ENCODE assay signal across 20 mouse cellular contexts in the genomic region with DNA sequence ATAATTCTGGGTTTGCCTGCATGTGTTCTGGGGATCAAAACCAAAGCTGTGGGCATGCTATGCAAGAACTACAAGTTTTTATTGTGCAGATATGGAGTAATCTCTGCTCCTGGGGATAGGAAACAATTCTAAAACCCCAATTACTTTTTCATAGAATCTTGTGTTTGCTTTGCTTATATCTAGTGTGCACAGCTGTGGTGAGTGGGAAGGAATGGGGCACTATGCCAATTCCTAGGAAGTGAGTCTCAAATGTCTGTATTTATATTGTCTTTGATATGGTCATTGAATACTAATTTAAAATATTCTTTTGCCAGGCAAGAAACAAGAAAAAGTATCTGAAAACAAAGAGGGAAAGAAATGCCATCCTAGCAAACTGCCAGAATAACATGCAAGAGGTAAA. TPM values are rescaled to one million over a fixed set of nuclear protein-coding genes. Genes with fewer than 3 reads are reported as not detected.
A peak's percentile ranks its signal among the peaks of the same experiment; 100 is the strongest.
DNase-seq lines count a peak whose midpoint lies in the region; ATAC-seq and TF ChIP-seq lines count a peak whose summit lies in the region.
"Had no signal": no experiment of that assay in that cellular context is flagged by ENCODE, and none has a peak within 500 bp of the region (broad histone marks: within the 10 kb centered on the region; RNA-seq: fewer than 3 reads in every experiment).

No protein-coding gene starts in this region.

- TF ChIP-seq EP300 in MEL (IDR thresholded peaks at IDR 0.05; ENCODE audit: low read depth in 1 of 2, low read length in 2 of 2) = 0 out of 4 replicates have a peak, but pooled peaks of 1 of the 2 experiments have one; percentile 18

- H3K27me3 ChIP-seq in MEL (ENCODE audit: control insufficient read depth in 1 of 2, insufficient read depth in 2 of 2, low read length in 2 of 2) = peaks cover 2 to 3% of the 10 kb centered on the region in 2 experiments; a peak in 2 of 4 replicates
- H3K27me3 ChIP-seq in hindbrain, embryonic 13.5 days = no peaks in the 10 kb centered on the region

- no peak overlapping the region for H3K9ac ChIP-seq in MEL (ENCODE audit: control insufficient read depth, low read depth, low read length, poor library complexity, severe bottlenecking)
- H3K9ac ChIP-seq in hindbrain, embryonic 13.5 days = no peak overlapping the region

- no peak overlapping the region for H3K4me3 ChIP-seq in MEL (ENCODE audit: control insufficient read depth in 1 of 2, insufficient read depth in 1 of 2, low read depth in 2 of 2, low read length in 2 of 2)
- no peak overlapping the region for H3K4me3 ChIP-seq in hindbrain, embryonic 13.5 days
- H3K4me3 ChIP-seq: midbrain, embryonic 10.5 days had no signal

- ATAC-seq in hindbrain, embryonic 13.5 days (ENCODE audit: low FRiP score) = no peak
- ATAC-seq: CD4-positive, CD25-positive, alpha-beta regulatory T cell, adult 4 months had no signal

- DNase-seq in layer of hippocampus, adult 11-12 months (ENCODE audit: low spot score) = peak; percentile 22
- no peak for DNase-seq in layer of hippocampus, postnatal 10 days (ENCODE audit: low spot score in 2 of 2)
- DNase-seq in 3T3-L1 (ENCODE audit: low read depth, low spot score) (peak; percentile 27), MEL (ENCODE audit: low read depth, low spot score) (peak; percentile 12)
- DNase-seq in left cerebral cortex, postnatal 14 days (ENCODE audit: low spot score in 2 of 2) = peak; percentile 26 to 45
- no peak for DNase-seq in urinary bladder, postnatal 36 days (ENCODE audit: low spot score in 2 of 2)
- DNase-seq in adrenal gland, postnatal 25 days = no peak
- DNase-seq: adrenal gland, adult 2 months; cerebellum, adult 18-20 months; gastrocnemius, postnatal 14 days; heart, postnatal 36 days; kidney, adult 2 months; kidney, postnatal 36 days; lung, postnatal 36 days; thymus, postnatal 36 days had no signal

- H3K36me3 ChIP-seq in MEL (ENCODE audit: control insufficient read depth in 1 of 2, insufficient read depth in 2 of 2, low read length in 2 of 2) = no peaks in the 10 kb centered on the region
- no peaks in the 10 kb centered on the region for H3K36me3 ChIP-seq in hindbrain, embryonic 13.5 days
- H3K36me3 ChIP-seq: G1E; midbrain, embryonic 10.5 days had no signal

- TF ChIP-seq CTCF in MEL (IDR thresholded peaks at IDR 0.05 in 2 of 3, conservative IDR thresholded peaks at IDR 0.05 in 1 of 3; ENCODE audit: control insufficient read depth in 1 of 3, insufficient read depth in 1 of 3, low read depth in 2 of 3, low read length in 3 of 3, poor library complexity in 1 of 3, severe bottlenecking in 1 of 3) = no peak

- H3K4me1 ChIP-seq in MEL (ENCODE audit: control insufficient read depth in 1 of 2, insufficient read depth in 2 of 2, low read length in 2 of 2) = no peaks in the 10 kb centered on the region
- no peaks in the 10 kb centered on the region for H3K4me1 ChIP-seq in hindbrain, embryonic 13.5 days (replicated peaks)
- H3K4me1 ChIP-seq: midbrain, embryonic 10.5 days had no signal

- TF ChIP-seq RAD21 in MEL (IDR thresholded peaks at IDR 0.05; ENCODE audit: low read depth, low read length) = no peak

- H3K4me2 ChIP-seq in hindbrain, embryonic 13.5 days = no peak overlapping the region
- H3K4me2 ChIP-seq: heart, embryonic 11.5 days had no signal

- TF ChIP-seq POLR2A in MEL (IDR thresholded peaks at IDR 0.05; ENCODE audit: control insufficient read depth in 1 of 2, insufficient read depth in 1 of 2, low read depth in 1 of 2, low read length in 2 of 2, poor library complexity in 1 of 2) = no peak

- intact Hi-C loops in left cerebral cortex, postnatal 14 days (cut with DNase I) = no loop called here

- no peaks in the 10 kb centered on the region for H3K9me3 ChIP-seq in MEL (replicated peaks; ENCODE audit: insufficient read depth, low read length)
- no peaks in the 10 kb centered on the region for H3K9me3 ChIP-seq in hindbrain, embryonic 13.5 days
- H3K9me3 ChIP-seq: G1E; midbrain, embryonic 10.5 days had no signal

- H3K79me2 ChIP-seq in MEL (ENCODE audit: control insufficient read depth, insufficient read depth, low read length, poor library complexity) = no peaks in the 10 kb centered on the region

- no peak overlapping the region for H3K27ac ChIP-seq in MEL (ENCODE audit: control insufficient read depth, low read depth, low read length)
- no peak overlapping the region for H3K27ac ChIP-seq in hindbrain, embryonic 13.5 days
- H3K27ac ChIP-seq: midbrain, embryonic 10.5 days had no signal

TF ChIP-seq in MEL, 35 proteins besides CTCF, POLR2A, EP300 and RAD21:
- TF ChIP-seq ZNF384 (IDR thresholded peaks at IDR 0.05; ENCODE audit: low read depth, low read length) (no peak), GABPA (IDR thresholded peaks at IDR 0.05; ENCODE audit: low read depth, low read length) (no peak), TAL1 (IDR thresholded peaks at IDR 0.05; ENCODE audit: low read length) (peak; percentile 40), ZKSCAN1 (IDR thresholded peaks at IDR 0.05; ENCODE audit: low read depth, low read length) (no peak), MAZ (IDR thresholded peaks at IDR 0.05; ENCODE audit: low read depth, low read length) (no peak), MEF2A (IDR thresholded peaks at IDR 0.05; ENCODE audit: extremely low read depth, insufficient replicate concordance, low read depth, low read length, poor library complexity, severe bottlenecking) (no peak), NRF1 (IDR thresholded peaks at IDR 0.05; ENCODE audit: insufficient read depth, low read depth, low read length, poor library complexity, severe bottlenecking) (no peak), RCOR1 (IDR thresholded peaks at IDR 0.05; ENCODE audit: low read depth, low read length) (peak; percentile 59; the same call in 1 of the 2 replicates), MYB (IDR thresholded peaks at IDR 0.05; ENCODE audit: low read depth, low read length) (no peak)

RNA-seq across cellular contexts. Expression of gene Tmem140, which starts 38.5 kb away (rescaled TPM):
- total RNA-seq in layer of hippocampus, postnatal 10 days (2021) = 1 to 10 TPM; 1.1 to 1.8 TPM
- 2.5 TPM in 2 replicates for total RNA-seq in MEL (2012; rRNA removed)
- polyA plus RNA-seq in MEL (2012; ENCODE audit: insufficient read depth in 1 of 2, insufficient read length in 2 of 2, low read depth in 1 of 2, low replicate concordance in 2 of 2, missing spikeins in 1 of 2) = 1 to 10 TPM in 1 of 2 experiments, not detected in 1; 4.0 TPM
- total RNA-seq in left cerebral cortex, postnatal 14 days (2021) = 1 to 10 TPM; 2.6 to 3.5 TPM
- polyA plus RNA-seq in hindbrain, embryonic 13.5 days (2015; fragmentation: Nextera tagmentation; extraction: Ambion mirVana) = 1.3 and 1.6 TPM in 2 replicates
- total RNA-seq in adrenal gland, postnatal 25 days (2021) = 10.5 and 18.9 TPM in 2 replicates

RNA-seq across cellular contexts. Expression of gene Agbl3, which starts 44.2 kb away (rescaled TPM):
- total RNA-seq in layer of hippocampus, postnatal 10 days (2021) = 10 to 100 TPM; 19.2 to 21.2 TPM
- not detected in 2 replicates for total RNA-seq in MEL (2012; rRNA removed)
- polyA plus RNA-seq in MEL (2012; ENCODE audit: insufficient read depth in 1 of 2, insufficient read length in 2 of 2, low read depth in 1 of 2, low replicate concordance in 2 of 2, missing spikeins in 1 of 2) = 1 to 10 TPM in 1 of 2 experiments, not detected in 1; 1.3 TPM
- 10 to 100 TPM; 14.5 to 19.3 TPM for total RNA-seq in left cerebral cortex, postnatal 14 days (2021)
- 9.2 and 10.3 TPM in 2 replicates for polyA plus RNA-seq in hindbrain, embryonic 13.5 days (2015; fragmentation: Nextera tagmentation; extraction: Ambion mirVana)
- 12.8 and 17.3 TPM in 2 replicates for total RNA-seq in adrenal gland, postnatal 25 days (2021)
- polyA plus RNA-seq: G1E had no signal

RNA-seq across cellular contexts. Expression of gene Cyren, which starts 53.5 kb away (rescaled TPM):
- 1 to 10 TPM; 5.4 TPM for total RNA-seq in layer of hippocampus, postnatal 10 days (2021)
- 9.4 and 10.1 TPM in 2 replicates for total RNA-seq in MEL (2012; rRNA removed)
- polyA plus RNA-seq in MEL (2012; ENCODE audit: insufficient read depth in 1 of 2, insufficient read length in 2 of 2, low read depth in 1 of 2, low replicate concordance in 2 of 2, missing spikeins in 1 of 2) = 10 to 100 TPM in 1 of 2 experiments, not detected in 1; 15.9 TPM
- 1 to 10 TPM; 3.3 to 4.4 TPM for total RNA-seq in left cerebral cortex, postnatal 14 days (2021)
- polyA plus RNA-seq in hindbrain, embryonic 13.5 days (2015; fragmentation: Nextera tagmentation; extraction: Ambion mirVana) = 10.1 and 11.2 TPM in 2 replicates
- total RNA-seq in adrenal gland, postnatal 25 days (2021) = 8.5 and 11.4 TPM in 2 replicates

Comparison
In these comparisons a context has a peak if more than half of its experiments do, and no peak if none do; other contexts are left out.
1. DNase-seq: peak in layer of hippocampus, adult 11-12 months (single experiment), 3T3-L1 (single experiment), MEL (single experiment) and left cerebral cortex, postnatal 14 days (2 of 2); none in layer of hippocampus, postnatal 10 days (0 of 2), urinary bladder, postnatal 36 days (0 of 2) and adrenal gland, postnatal 25 days (single experiment).
2. RNA of gene Agbl3, which starts 44.2 kb away (total RNA-seq): 19.2 to 21.2 TPM in layer of hippocampus, postnatal 10 days, 14.5 to 19.3 TPM in left cerebral cortex, postnatal 14 days and 12.8 to 17.3 TPM in adrenal gland, postnatal 25 days; not detected in MEL; every median in the first group is over 10 times any median in the second.